Mouse (Mus musculus) gastrocnemius, postnatal 10 days (tissue): ENCODE measurements at regions not wholly inside any gene's neighbourhood (a gene's known extent, or its start where the extent isn't known, plus 50 kb on each side); places are given as distances from the start of the nearest gene placed in this dataset.

Experiments
- DNase-seq: peaks from one replicate; pipeline ENCODE4 v3.0.0; 2021; ENCODE audit warnings: mixed read lengths

DNA sequence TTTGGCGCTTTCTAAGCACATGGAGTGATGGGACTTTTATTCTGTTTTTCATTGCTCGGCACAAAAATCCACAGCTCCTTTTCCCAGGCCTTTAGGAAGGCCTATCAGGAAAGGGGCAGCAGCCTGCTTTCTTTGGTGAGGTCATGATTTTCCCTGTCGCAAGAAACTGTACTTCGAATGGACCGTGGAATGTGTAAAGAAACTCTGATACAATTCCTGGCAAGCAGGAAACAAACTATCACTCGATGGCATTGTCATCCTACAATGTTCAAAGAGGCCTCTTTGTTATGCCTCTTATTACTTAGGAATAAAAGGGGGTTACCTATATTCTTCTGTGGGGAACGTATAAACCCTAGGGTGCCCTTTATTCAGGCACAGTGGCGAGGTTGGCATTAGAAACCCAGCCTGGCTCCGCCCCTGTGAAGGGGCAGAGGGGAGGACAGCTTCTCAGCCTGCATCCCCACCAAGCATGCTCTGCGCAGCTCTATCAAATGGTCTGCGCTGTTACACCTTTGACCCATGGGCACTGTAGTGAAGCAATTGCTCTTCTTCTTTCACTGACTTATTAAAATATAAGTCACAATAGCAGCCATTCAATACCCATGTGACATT, 246.5 kb downstream of the Irs2 start:
- DNase-seq: no peak

DNA sequence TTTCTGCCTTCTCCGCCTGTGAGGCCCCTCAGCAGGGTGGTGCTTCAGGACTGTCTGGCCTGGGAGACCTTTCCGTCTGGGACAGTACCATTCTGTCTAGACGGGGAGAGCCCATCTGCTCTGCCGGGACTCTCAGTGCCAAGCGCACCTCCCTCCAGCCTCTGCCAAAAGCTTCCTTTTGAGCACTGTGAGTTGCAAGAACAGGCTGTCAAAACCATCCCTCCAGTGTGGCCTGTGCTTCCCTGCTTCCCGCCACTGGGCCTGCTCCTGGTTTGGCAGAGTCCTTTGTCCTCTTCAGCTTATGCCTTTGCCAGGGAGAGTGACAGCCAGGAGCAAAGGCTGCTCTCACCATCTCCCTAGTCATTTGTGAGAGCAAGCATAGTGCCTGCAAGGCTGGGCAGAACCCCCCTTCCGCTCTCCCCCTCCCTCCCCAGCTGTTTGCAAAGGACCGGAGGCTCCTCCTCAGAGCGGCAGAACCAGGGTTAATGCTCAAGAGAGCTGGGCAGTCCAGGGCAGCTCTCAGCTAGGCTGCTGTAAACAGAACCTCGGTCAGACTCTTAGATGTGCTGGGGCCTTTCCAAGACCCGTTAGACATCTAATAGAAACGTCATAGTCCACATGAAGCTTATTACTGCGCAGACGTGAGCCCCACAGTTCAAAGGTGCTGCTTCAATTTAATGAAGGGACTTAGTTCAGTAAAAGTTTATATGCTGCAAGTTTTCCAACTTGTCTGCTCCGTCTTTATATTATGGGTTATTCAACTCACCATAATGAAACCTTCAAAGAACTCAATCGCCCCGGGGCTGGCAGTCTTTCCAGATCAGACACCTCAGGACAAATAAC, 247.2 kb downstream of the Irs2 start:
- peak; percentile 19 for DNase-seq

DNA sequence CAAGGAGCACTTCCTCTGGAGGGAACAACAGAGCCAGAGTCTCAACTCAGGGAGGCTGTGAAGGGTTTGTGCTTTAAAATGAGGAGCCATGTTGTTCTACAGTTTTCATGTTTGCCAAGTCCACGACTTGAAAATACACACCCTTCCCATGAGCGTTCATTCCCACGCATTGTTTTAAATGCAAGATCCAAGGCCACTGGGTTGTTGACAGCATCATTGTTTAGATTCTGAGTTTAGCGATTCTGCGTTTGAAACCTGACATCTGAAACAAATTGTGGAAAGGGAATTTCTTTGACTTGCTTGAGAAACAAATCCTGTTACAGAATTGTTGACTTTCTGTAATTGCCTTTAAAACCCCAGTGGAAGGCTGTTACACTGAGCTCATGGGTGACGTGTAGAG, 248.0 kb downstream of the Irs2 start:
- DNase-seq: no peak

DNA sequence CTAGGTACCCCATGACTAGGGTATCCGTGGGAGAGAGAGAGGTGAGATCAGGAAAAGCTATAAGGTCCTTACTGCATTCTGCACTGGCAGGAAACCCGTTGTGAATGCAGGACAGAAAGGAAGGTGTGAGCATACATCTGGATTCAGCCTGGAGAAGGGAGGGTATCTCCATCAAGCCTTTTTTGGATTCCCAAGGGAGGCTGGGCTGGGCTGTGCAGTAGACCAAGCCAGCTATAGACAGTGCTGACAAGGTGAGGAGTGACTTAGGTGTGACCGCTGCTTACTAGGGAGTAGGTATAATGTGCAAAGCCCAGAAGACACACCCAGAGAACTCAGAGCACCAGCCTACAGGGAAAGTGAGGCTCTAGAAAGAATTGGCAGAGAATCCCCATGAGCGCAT, 250.1 kb downstream of the Irs2 start:
- DNase-seq: no peak

DNA sequence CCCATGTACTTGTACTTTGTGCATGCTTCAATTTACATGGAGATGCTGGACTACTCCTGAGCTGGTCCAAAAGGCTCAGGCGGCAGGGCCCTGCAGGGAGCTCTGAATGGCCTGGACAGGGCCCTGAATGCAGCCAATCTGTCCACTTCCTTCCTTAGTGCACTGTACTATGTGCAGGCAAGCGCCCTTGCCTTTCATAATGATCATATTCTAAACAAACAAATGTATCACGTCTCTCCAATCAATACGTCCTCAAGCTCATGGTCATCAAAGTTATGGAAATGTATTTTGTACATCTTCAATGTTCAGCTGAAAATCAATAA, 253.3 kb downstream of the Irs2 start:
- DNase-seq: no peak

DNA sequence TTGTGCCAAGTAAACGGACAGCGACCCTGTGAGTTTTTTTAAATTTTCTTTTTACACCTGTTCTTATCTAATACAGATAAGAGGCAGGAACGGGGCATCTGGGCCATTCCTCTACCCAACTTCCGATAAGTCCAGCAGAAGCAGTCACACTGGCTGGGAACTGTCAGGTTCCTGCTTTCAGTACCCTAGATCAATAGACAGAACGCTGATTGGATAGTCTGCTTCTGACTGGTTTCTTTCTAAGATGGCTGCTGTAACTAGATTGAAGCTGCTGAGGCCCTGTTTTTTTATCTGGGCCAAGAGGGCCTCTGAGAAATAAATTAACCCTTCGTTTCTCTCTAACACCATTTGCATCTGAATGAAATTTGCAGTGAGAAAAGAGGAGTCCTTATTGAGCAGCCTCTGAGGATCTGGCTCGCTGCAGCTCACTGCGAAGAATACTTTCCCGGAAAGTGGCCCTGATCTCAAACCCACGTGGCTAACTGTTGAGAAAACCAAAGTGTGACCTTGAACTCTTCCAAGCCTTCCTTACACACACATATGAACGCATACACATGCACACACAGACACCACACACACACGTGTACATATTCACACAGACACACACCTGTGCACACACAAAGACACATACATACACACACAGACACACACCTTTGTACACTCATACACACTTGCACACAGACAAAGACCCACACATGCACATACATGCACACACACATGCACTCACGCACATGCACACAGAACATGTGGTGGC, 253.8 kb downstream of the Irs2 start:
- DNase-seq: no peak

DNA sequence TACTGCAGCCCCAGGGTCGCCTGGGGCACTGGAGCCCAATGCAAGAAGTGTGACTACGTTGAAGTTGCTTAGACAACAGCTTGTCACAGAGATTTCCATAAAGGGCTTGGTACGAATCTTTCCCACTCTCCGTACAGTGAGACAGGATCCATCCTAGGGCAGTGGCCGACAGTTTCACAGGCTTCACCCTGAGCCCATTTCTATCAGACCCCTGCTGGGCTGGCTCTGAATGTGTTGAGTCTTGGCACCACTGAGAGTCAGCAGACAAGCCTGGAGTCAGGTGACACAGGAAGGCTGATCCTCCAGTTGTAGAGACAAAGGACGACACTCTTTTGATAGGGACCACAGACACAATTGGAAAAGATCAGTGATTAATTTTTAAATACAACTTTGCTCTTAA, 255.2 kb downstream of the Irs2 start:
- no peak for DNase-seq

DNA sequence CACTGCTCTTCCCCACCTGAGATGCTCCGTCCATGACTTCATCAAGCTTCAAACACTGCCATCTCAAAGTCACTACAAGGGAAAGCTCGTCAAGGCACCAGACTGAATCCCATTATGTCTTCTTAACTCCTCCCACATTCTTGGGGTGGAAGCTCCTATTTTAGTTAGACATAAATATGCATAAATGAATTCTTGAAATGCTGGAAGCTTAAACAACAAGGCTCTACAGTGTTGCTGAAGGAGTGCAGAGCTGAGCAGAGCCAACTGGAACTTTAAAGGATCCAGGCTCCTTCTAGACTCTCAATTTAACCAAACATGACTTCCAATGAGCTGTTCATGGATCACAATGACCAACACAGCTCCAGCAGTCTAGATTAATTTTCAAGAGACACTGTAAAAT, 261.1 kb downstream of the Irs2 start:
- DNase-seq: no peak

DNA sequence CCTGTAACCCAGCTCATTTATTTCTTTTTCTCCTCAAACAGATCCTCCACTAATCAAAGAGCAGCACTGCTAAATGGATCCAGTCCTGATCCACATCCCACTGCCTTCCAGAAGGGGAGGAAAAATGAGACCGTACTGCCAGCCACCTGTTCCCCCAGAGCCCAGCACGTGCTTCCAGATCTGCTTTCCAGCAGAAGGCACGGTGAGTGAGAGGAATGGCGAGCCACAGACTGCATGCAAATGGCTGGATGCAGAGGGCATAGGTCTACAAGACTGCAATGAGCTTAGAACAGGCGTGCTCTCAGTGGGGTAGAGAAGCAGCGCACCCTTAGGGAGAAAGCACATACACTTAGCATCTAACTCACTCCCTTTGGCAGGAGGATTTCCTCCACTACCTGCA, 265.0 kb downstream of the Irs2 start:
- no peak for DNase-seq

DNA sequence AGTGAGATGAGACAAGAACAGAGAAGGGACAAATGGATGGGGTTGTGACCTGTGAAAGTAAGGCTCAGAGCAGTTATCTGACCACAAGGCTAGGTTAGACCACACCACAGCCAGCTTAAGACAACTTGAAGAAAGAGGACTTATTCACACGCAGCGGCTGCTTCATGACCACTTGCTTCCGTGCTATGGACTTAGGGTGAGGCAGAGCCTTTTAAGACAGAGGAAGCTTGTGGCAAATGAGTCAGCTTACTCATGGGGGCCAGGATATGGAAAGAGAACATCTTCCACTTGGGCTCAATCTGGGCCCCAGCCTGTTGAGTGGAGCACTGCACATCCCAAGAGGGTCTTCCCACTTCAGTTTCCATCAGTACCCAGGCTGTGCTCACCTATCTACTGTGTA, 267.4 kb downstream of the Irs2 start:
- no peak for DNase-seq

DNA sequence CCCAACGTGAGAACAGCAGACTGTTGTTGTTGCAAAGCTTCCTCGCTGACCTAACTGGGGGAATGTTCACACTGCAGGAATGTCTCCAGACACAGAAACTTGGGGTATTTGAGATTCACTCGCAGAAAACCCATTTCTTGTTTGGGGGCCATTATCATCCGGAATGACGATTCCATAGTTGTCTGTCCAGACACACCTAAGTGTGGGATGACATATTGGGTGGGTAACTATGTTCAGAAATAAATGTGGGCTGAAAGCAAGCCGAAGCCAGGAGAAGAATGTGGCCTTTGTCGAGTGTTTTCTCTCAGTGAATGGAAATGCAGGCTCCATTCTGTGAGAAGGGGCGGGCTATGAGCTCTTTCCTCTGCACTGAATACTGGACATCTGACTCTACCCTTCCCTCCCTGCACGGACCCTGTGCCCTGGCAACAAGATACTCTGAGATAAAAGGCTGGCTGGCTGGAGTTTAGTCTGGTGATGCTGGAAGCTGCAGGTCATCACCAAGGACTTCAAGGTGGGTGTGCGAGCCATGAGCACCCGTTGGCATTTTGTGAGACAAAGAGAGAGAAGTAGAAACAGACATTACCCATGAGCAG, 269.7 kb downstream of the Irs2 start:
- DNase-seq: no peak

DNA sequence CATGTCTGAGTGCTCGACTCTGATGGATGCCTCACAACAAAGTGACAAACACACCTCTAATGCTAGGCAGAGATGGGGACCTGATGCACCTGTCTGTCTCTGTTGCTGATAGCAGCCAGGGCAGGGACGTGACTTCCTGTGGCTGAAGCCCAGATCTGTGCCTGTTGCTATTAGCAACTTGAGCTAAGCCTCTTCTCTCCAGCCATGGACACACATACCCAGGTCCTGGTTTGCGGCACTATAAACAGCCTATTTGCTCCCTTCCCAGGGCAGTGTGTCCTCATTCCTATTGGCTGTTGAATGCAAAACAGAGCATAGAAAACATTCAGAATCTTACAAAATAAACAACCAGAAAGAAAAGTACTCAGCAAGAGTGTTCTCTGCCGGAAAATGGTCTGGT, 273.5 kb downstream of the Irs2 start:
- no peak for DNase-seq

DNA sequence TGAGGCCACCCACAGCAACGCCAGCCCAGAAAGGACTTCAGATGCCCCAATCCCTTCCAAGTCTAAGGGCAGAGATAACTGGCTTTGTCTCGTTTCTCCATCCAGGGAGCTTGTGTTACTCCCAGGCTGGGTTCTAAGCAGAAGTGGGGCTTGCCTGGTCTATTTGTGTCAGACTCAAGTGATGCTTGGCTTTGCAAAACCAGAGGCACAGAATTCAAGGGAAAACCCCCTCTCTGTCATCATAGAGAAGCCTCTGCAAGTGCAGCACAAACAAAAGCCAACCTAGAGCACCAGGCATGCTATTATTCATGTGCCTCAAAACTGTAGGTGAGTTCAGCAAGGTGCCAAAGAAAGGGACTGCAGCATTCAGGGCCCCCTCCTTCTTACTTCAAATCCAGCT, 284.9 kb downstream of the Irs2 start:
- no peak for DNase-seq

DNA sequence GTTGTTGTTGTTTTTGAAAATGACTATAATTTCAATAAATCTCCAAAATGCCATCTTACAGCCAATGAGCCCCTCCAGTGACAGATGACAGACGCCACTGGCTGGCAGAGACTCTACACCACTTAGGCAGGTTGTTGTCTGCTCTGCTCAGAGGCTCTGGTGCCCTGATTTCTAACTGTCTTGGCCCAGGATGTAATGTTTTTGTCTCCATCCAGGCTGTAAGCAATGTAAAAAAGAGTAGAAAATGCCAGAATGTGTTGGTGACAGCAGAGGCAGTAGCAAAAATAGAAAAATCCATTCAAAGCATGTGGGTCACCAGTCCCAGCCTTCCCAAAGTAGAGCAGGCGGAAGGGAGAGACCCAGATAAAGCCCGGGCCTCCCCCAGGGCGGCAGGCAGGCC, 285.5 kb downstream of the Irs2 start:
- DNase-seq: no peak

DNA sequence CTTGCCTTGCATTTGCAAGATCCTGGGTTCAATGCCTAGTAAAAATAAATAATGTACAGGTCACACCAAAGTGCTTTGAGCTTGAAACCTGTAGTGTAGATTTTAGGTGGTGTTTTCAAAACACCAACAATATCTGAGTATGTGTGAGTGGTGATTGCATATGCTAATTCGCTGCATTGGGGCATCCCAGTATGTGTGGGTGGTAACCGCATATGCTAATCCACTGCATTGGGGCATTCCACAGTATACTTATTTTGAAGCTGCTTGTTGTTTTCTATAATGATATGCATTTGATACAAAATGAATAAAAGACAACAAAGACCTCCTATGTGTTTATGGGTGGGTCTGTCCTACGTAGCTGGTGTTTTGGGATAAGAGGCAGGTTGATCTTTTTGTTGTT, 285.9 kb downstream of the Irs2 start:
- DNase-seq: no peak

DNA sequence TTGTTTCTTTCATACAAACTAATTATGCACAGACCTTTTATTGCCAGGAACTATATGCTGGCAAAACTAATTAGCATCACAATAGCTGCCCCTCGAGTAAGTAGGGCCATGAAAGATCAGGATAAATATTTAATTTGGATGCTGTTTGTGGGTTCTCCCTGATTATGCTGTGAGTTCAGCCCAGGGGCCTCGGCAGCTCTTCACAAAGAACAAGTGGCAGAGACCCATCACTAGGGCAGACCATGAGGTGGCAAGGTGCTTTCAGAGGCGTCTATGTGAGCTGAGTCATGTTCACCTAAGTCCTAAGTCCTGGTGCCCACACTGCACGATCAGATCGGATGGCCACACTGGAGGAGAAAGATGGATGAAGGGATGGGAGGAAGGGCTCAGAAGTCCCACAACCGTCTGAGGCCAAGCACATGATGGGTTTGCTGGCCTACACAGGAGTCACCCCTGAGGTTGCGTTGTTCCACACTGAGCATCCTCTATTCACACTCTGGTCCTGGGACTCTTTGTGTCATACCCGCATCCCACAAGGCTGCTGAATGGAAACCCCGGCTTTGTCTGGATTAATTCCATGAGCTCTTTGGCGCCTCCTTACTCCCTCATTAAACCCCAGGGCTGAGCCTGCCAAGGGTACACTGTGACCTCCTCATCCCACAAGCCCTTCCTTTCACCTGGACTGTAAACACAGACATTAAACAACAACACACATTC, 287.0 kb downstream of the Irs2 start:
- DNase-seq: no peak

DNA sequence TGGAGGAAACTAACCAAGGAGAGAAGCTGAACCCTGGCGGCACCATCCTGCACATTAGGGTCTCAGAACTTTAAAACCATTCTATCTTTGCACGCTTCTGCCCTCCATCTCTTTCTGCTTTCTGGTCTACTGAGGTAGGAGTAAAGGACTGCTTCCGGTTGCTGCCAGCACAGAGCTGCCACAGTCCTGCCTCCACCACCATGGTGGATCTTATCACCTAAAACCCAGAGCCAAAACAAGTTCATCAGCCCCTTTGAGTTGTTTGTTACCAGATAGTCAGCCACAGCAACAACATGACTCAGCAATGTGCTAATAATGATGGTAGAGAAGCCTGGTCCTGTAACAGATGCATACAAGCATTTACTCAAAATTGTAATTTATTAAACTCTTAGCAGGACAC, 287.9 kb downstream of the Irs2 start:
- DNase-seq: no peak

DNA sequence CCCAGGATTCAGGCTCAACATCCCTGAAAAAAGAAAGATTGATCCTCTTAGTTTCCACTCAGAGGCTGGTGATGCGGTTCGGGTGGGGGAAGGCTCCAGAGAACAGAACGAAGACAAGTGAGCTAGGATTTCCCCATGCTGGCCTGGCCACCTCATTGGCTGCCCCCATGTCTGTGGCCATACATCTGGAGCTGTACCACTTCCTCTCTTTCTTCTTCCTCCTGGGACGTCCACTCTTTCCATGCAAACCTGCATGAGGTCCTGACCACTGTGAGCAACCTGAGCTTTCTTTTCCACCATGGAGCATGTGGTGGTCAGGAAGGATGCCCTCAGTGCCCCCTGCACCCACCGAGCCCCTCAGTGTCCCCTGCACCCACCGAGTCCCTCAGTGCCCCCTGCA, 288.8 kb downstream of the Irs2 start:
- no peak for DNase-seq

DNA sequence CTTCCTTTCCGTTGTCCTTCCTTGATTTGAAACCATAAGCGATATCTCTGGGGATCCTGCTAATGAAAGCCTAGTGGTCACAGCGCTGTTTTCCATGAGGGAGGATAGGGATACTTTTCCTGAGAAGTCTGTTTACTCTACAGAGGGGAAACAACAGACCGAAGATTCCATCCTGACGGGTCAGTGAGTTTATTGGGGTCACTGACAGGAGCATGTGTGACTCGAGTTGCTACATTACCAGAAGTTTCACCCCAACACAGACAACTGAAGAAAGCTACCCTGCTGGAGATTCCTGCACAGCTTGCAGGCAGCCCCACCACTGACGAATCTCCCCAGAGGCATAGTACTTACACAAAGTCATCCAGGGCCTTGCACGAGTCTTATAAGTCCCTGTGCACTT, 291.0 kb downstream of the Irs2 start:
- DNase-seq: no peak

DNA sequence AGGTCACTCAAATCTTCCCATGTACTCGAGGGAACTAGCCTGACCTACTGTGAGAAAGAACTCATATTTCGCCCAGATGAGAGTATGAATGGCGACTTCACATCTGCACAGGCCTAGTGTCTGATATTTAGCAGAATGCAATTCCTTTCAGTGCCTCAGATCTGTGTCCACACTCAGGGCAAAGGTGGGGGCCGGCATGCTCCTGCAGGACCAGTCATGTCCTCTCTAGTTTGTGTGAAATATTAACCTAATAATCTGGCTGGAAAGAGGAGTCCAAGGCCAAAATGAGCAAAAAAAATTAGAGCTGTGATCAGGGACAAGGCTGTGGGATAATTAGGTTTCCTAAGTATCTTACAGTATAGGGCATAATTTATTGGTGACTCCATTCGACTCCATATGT, 292.1 kb downstream of the Irs2 start:
- DNase-seq: no peak

DNA sequence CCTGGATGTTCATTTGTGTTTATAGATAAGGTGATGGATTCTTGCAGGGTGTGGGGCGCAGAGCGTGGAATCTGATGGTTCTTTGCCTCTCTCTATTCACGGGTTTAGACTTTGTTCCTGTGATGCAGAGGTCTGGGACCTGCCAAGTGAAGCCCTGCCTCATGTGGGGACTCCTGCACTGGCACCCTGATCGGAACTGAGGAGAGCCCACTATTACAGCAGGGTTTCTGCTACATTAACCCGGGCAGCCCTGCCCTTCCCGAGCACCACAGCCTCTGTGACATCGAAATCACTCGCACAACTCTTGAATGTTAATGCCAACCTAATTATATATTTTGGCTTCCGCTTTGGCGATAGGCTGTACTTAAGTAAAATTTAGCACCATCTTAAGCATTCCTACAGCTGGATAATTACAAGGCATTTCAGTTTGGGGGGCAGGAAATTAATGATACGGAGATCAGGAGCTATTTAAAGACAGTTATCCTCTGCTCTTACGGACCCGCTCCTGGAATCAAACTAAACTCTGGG, 294.7 kb downstream of the Irs2 start:
- no peak for DNase-seq

DNA sequence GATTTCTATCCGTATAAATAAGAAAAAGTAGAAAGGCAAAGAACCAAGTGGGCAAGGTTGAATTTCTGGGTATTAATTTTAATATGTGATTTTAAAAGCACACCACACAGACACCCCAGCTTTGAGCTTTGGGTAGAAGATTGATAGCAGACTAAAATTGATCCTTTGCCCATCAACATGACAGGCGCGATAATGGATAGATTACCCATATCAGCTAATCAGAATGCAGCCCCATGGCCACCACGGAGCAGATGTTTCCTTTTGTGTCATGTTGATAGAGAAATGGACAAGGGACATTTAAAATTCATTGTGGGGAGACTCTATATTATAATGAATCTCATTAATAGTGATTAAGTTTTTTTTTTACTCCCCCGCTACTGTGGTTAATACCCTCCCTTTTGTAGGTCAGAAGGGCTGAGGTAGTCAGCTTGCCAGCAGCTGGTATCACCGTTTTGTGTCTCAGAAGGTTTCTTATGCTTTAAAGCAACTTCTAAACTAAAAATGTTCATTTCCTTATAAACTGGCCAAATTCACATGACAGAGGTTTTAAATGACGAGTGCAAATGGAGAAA, 296.1 kb downstream of the Irs2 start:
- DNase-seq: no peak
